Mouse (Mus musculus): ENCODE results near the gene Itga8. TPM values are rescaled to one million over a fixed set of nuclear protein-coding genes. Genes with fewer than 3 reads are reported as not detected.

Itga8 gene
- polyA plus RNA-seq, 1 experiment: 0.91 TPM

DNA sequence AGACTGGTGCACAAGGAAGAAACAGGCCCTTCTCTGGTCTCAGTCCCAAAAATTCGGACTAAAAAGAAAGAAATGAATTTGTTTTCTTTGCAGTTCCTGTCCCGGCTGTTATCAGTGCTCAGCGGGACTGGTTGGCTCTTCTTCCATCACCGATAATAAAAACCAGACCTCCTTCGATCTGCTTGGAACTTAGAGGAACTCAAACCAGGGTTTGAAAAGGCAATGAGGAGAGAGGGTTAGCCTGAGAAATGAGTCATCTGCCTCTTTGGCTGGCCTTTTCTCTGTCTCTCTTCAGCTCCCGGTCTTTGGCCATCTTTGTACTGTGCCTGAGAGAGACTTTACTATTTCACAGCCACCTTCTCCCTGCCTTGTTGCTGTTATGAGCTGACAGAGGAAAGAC is 112.7 kb downstream of the Itga8 start:
- H3K27ac ChIP-seq (replicated peaks; ENCODE audit: low read depth, low read length): no peak overlapping the region
- no peak overlapping the region for H3K4me3 ChIP-seq (ENCODE audit: insufficient read depth, low read depth, low read length)

DNA sequence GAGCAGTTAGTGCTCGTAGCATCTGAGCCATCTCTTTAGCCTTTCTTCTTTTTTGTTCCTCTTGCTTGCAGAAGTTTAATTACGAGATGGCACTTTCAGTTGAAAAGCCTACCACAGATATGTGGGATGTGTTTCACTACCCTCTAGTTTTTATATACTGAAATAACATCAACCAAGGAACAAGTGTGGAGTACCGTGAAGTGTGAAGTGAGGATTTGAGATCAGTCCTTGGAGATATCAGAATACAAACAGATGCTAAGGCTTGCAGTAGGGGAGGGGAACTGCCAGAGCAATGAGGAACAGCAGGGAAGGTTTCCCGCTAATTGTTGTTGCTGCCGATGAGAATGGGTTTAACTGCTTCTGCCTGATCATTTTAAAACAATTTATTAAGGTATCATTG is 114.1 kb downstream of the Itga8 start:
- no peak overlapping the region for H3K4me3 ChIP-seq (ENCODE audit: insufficient read depth, low read depth, low read length)
- H3K27ac ChIP-seq (replicated peaks; ENCODE audit: low read depth, low read length): no peak overlapping the region
- no peaks in the 10 kb centered on the region for H3K4me1 ChIP-seq (ENCODE audit: control insufficient read depth, insufficient read depth, insufficient read length, low read length)

More for the DNA sequence above, 112.7 kb downstream of the Itga8 start:
- no peaks in the 10 kb centered on the region for H3K4me1 ChIP-seq (ENCODE audit: control insufficient read depth, insufficient read depth, insufficient read length, low read length)

DNA sequence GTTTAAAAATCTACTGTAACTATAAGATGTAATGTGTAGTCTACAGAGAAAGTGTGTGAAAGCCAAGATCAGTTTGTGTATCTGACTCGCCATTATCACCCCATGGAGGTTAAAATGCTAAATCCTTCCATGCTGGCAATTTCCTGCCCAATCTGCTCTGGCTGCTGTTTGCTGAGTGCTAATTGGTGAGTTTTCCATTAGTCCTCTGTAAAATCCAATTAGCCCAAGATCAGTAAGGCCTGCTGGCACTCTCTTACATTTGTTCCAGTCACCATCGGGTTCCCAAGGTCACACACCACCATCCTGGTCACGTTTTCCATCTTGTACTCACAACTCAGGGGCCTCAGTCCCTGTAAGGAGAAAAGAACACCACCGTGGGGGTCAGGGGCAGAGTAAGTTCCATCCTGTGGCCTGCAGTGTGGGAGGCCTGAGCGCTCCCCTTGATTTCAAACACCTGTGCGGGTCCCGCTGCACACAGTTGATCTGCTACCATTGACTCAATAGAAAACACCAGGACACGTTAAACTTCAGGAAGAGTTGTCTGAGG is 119.2 kb downstream of the Itga8 start:
- Histone ChIP-seq H3K27ac (replicated peaks; ENCODE audit: low read depth, low read length) (no peak overlapping the region), H3K4me3 (ENCODE audit: insufficient read depth, low read depth, low read length) (no peak overlapping the region), H3K4me1 (ENCODE audit: control insufficient read depth, insufficient read depth, insufficient read length, low read length) (no peaks in the 10 kb centered on the region)

DNA sequence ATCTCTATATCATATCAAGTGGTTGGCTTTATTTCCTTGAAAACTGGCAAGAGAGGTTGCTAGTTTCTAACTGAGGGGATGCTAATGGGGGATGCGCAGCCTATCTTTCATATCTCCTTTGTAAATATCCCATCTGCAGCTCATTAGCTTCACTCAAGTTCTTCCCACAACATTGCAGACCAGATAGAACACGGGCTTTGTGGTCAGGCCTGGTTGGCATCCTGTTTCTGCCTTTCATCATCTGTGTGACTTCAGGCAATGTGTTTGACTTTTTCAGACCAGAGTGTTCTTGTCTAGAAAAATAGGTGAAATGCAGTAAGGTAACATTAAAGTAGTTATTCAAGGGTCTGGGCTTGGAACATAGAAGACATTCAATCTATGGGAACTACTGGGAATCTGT is 121.1 kb downstream of the Itga8 start:
- Histone ChIP-seq H3K4me3 (ENCODE audit: insufficient read depth, low read depth, low read length) (no peak overlapping the region), H3K4me1 (ENCODE audit: control insufficient read depth, insufficient read depth, insufficient read length, low read length) (no peaks in the 10 kb centered on the region), H3K27ac (replicated peaks; ENCODE audit: low read depth, low read length) (no peak overlapping the region)

DNA sequence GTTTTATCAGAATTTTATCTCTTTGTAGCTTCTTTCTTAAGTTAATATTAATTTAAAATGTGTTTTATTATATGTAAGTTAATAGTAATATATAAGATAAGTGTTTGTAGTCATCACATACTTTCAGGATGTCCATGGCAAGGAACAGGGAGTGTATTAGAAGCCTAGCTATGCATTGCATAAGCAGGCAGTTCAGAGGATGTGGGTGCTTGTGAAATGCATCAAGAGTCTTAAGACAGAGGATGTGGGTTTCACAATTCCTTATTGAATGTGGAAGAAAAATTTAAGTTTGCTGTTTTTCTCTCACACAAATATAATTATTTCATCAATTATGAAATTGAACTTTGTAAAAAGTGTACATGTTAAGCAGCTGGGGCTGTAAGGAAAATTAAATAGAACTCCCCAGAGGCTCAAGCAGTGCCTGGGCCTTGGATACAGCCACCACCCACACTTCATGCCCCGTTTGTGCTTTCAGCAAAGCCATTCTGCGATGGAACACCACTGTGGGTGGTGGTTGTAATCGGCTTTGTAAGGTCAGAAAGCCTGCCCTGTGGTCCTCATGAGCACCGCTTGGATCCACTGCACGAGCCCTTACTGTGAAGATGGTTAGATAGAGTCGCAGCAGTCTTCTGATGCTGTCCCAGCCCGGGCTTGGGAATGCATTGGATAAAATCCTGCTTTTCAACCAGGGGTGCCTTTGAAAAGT is 126.8 kb downstream of the Itga8 start:
- no peaks in the 10 kb centered on the region for H3K4me1 ChIP-seq (ENCODE audit: control insufficient read depth, insufficient read depth, insufficient read length, low read length)
- no peak overlapping the region for H3K27ac ChIP-seq (replicated peaks; ENCODE audit: low read depth, low read length)
- no peak overlapping the region for H3K4me3 ChIP-seq (ENCODE audit: insufficient read depth, low read depth, low read length)

DNA sequence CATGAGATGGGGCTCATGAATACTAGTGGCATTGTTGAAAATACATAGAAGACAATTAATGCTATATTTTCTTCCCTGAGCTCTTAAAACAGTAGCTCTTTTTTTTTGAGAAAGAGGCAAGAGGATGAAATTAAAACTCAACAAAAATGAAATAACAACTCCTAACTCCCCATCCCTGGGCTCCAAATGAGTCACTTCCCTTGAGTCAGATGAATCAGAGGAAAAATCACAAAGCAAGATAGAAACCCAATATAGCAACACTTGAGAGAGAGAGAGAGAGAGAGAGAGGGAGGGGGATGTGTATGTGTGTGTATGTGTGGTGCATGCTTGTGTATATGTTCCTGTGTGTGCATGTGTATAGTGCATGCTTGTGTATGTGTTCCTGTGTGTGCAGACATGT is 131.5 kb downstream of the Itga8 start:
- no peaks in the 10 kb centered on the region for H3K4me1 ChIP-seq (ENCODE audit: control insufficient read depth, insufficient read depth, insufficient read length, low read length)
- no peak overlapping the region for H3K4me3 ChIP-seq (ENCODE audit: insufficient read depth, low read depth, low read length)
- no peak overlapping the region for H3K27ac ChIP-seq (replicated peaks; ENCODE audit: low read depth, low read length)

DNA sequence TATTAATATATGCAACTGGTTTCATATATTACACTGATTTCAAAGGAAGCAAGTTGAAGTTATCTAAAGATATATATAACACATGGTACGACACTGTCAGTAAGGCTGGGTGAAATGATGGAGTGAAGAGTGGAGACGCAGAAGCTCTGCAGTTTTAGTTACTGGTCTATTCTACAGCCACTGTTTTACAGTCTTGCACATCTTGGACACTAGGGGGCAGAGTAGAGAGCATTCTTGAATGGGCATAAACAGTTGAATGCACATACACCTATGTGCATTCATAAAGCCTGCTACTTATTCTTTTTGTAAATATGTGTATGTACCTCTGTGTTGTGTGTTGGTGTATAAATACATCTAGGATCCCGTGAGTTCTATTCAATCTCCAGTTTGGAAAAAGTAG is 141.2 kb downstream of the Itga8 start:
- Histone ChIP-seq H3K27ac (replicated peaks; ENCODE audit: low read depth, low read length) (no peak overlapping the region), H3K4me3 (ENCODE audit: insufficient read depth, low read depth, low read length) (no peak overlapping the region), H3K4me1 (ENCODE audit: control insufficient read depth, insufficient read depth, insufficient read length, low read length) (no peaks in the 10 kb centered on the region)

DNA sequence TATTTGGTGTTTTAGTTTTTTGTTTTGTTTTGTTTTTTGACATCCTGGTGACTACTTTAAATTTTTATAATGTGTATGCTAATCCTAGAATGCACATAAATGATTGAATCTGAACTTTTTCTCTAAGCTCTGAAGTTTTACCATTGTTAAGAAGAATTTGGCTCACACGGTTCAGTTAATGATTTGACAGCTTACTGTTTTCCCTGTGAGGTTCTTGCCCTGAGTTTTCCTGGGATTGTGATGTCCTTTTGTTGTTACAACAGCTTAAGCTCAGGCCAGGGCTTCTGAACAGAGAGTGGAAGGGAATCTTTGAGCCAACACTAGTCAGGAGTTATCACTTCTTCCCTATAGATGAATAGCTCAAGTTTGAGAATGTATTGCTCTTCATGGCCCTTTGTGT is 144.7 kb downstream of the Itga8 start:
- H3K27ac ChIP-seq (replicated peaks; ENCODE audit: low read depth, low read length): no peak overlapping the region
- peaks cover 2% of the 10 kb centered on the region; the same call in 1 of the 2 replicates for H3K4me1 ChIP-seq (ENCODE audit: control insufficient read depth, insufficient read depth, insufficient read length, low read length)

DNA sequence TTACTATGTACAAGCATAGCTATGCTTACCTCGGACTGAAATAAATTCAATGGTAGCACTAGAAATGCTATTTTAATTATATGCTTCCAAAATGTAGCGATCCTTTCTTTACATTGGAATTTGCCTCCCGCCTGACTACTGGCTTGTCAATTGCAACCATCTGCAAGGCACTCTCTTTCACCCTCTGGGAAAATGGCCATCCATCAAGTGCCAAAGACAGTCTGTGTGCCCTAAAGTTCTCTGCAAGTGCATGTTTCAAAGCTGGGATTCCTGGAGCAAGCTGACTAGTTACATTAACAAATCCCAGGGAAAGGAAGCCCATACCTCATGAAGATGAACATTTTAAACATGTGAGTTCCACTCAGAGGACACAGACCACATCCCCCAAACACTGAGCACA is 145.3 kb downstream of the Itga8 start:
- Histone ChIP-seq H3K4me3 (ENCODE audit: insufficient read depth, low read depth, low read length) (no peak overlapping the region), H3K4me1 (ENCODE audit: control insufficient read depth, insufficient read depth, insufficient read length, low read length) (peaks cover 2% of the 10 kb centered on the region; the same call in 1 of the 2 replicates), H3K27ac (replicated peaks; ENCODE audit: low read depth, low read length) (no peak overlapping the region)

More for the DNA sequence above, 144.7 kb downstream of the Itga8 start:
- no peak overlapping the region for H3K4me3 ChIP-seq (ENCODE audit: insufficient read depth, low read depth, low read length)

DNA sequence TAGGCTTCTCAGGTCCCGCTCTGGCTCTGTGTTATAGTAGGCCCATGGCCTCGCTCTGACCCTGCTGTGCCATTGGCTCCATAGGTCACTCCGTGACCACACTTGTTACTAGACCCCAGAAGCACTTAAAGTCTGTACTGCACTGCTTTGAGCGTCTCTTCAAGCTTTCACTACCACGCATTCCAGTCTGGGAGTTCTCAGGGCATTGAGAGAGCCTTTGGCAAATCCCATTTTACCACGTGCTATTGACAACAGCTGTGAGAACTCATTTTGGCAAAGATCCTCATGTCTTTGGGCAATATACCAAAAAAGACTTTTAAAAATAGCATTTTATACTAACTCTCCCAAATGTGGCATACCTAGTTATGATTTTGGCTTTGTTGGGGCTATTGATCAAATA is 147.0 kb downstream of the Itga8 start:
- Histone ChIP-seq H3K27ac (replicated peaks; ENCODE audit: low read depth, low read length) (no peak overlapping the region), H3K4me1 (ENCODE audit: control insufficient read depth, insufficient read depth, insufficient read length, low read length) (peaks cover 2% of the 10 kb centered on the region; the same call in 1 of the 2 replicates), H3K4me3 (ENCODE audit: insufficient read depth, low read depth, low read length) (no peak overlapping the region)

DNA sequence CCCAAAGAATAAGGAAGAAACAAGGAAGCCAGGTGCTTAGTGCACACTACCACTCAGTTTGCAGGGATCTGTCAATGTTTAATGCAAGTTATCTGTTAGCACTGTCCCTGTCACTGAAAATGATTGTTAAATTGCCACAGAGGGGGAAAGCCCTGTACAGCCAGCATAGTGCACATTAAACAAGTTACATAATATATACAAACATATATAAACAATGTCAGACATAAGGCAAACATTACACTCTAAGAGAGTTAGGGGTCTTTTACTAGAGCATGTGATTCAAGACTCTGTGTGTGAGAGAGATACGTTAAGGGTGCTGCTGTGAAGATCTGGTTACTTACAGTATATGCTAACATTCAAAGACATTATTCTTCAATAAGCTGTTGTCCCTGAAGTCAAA is 148.2 kb downstream of the Itga8 start:
- no peak overlapping the region for H3K27ac ChIP-seq (replicated peaks; ENCODE audit: low read depth, low read length)
- peaks cover 2% of the 10 kb centered on the region; the same call in 1 of the 2 replicates for H3K4me1 ChIP-seq (ENCODE audit: control insufficient read depth, insufficient read depth, insufficient read length, low read length)
- H3K4me3 ChIP-seq (ENCODE audit: insufficient read depth, low read depth, low read length): no peak overlapping the region

DNA sequence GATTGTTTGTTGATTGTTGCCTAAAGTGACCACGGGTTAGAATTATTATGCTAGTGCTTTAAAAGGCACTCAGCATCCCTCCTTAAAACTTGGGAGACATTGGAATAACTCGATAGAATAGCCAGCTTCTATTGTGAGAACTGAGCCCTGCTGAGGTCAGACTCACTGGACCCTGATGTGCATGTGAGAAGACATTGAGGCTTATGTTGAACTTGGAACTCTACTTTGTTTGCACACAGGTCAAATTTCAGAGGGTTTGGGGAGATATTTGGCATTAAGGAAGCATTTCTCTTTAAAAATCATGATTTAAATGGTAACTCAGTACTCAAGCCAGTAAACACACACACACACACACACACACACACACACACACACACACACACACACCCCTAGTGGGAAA is 153.8 kb downstream of the Itga8 start:
- Histone ChIP-seq H3K27ac (replicated peaks; ENCODE audit: low read depth, low read length) (no peak overlapping the region), H3K4me1 (ENCODE audit: control insufficient read depth, insufficient read depth, insufficient read length, low read length) (no peaks in the 10 kb centered on the region), H3K4me3 (ENCODE audit: insufficient read depth, low read depth, low read length) (no peak overlapping the region)

DNA sequence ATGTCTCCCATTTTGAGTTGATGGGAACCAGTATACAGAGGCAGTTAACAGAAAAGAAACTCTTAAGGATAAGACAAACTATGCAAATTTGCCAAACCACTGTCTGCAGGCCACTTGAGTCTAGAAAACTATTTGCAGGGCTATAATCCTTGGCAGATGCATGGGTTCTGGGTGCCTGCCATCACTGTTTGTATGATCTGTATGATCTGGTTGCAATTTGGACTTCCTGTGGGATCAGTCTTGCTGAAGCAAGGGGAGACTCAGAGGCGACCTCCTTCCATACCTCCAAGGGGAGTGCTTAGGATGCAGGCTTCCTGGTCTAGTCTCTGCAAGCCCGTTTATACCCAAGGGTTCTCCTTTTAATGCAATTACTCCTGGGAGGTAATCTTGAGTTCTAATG is 155.1 kb downstream of the Itga8 start:
- H3K27ac ChIP-seq (replicated peaks; ENCODE audit: low read depth, low read length): no peak overlapping the region
- H3K4me1 ChIP-seq (ENCODE audit: control insufficient read depth, insufficient read depth, insufficient read length, low read length): no peaks in the 10 kb centered on the region
- no peak overlapping the region for H3K4me3 ChIP-seq (ENCODE audit: insufficient read depth, low read depth, low read length)

DNA sequence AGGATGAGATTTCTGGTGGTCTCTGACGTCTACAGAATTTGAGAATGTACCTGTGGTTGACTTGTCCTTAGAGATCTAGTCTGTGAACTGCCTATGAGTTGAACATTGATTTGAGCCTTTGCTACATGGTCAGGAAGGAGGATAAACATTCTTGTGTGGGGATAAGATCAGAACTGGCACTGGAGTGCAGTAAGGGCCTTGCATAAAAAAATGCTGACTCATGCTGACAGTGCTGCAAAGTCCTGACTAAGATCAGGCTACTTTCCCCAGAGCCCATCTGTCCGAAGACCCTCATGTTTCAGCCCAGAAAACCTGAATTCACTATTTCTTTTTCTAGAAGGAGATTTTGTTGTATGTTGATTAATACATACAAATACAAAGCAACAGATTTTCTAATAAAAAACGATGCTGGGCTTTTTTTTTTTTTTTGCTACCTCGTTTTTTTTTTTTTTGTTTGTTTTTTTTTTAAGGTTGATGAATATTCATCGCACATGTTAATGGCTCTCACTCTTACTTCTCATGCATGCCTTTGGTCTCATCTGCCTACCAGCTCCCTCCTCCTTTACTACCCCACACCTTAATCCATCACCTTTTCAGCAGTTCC is 162.9 kb downstream of the Itga8 start:
- H3K4me1 ChIP-seq (ENCODE audit: control insufficient read depth, insufficient read depth, insufficient read length, low read length): no peaks in the 10 kb centered on the region
- no peak overlapping the region for H3K4me3 ChIP-seq (ENCODE audit: insufficient read depth, low read depth, low read length)
- no peak overlapping the region for H3K27ac ChIP-seq (replicated peaks; ENCODE audit: low read depth, low read length)

DNA sequence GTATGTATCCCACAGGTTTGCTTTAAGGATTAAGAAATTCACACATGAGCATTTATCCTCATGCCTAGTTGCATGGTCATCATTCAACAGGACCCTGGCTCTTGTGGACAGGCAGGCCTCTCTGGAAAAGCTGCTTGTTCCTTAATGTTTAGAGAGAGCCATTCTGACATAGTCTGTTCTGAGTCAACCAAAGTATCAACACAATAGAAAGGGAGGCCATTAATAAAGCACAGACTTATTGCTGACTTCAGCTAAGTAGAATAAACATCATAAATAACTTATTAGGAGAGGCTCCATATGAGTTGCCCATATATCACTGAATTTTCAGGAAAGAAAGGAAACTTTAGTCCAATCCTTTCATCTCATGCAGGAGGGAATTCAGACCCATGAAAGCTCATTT is 175.1 kb downstream of the Itga8 start:
- Histone ChIP-seq H3K4me3 (ENCODE audit: insufficient read depth, low read depth, low read length) (no peak overlapping the region), H3K27ac (replicated peaks; ENCODE audit: low read depth, low read length) (no peak overlapping the region), H3K4me1 (ENCODE audit: control insufficient read depth, insufficient read depth, insufficient read length, low read length) (no peaks in the 10 kb centered on the region)

DNA sequence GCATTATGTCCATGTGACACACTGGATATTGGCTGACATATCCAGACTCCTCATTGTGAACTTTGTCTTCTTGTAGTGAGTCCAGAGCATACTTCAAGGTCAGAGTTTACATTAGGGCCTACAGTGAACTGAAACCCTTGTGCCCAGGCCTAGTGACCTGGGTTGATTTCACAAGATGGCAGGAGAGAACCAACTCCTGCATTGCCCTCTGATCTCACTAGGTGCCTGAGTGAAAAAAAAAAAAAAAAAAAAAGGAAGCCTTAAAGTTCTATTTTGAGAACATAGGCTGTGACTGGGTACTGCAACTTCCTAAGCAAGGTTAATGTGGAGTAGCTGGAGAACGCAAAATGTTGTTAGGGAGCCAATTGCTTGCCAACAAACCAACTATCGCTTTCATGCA is 186.2 kb downstream of the Itga8 start:
- no peak overlapping the region for H3K27ac ChIP-seq (replicated peaks; ENCODE audit: low read depth, low read length)
- H3K4me3 ChIP-seq (ENCODE audit: insufficient read depth, low read depth, low read length): no peak overlapping the region
- no peaks in the 10 kb centered on the region for H3K4me1 ChIP-seq (ENCODE audit: control insufficient read depth, insufficient read depth, insufficient read length, low read length)
